Mouse (Mus musculus) midbrain, embryonic 15.5 days (tissue): ENCODE measurements around the gene Ncapg. TPM values are rescaled to one million over a fixed set of nuclear protein-coding genes. Genes with fewer than 3 reads are reported as not detected.
"Not testable (repeated sequence)": the region's sequence is repeated elsewhere in the genome, so short reads cannot be mapped to it uniquely, and the experiment has no call there.

Experiments
- ATAC-seq: fragments of 200-750 bp; cut with Nextera tagmentation; replicated peaks from 2 replicates; pipeline ENCODE4 v1.8.0; 2017; ENCODE audit warnings: moderate TSS enrichment
- H3K27ac ChIP-seq: fragments of 300-500 bp; sonication (generic); 2 replicates; pipeline ENCODE4 v1.5.1; 2015; ENCODE audit warnings: mild to moderate bottlenecking, inconsistent platforms
- H3K27me3 ChIP-seq: fragments of 300-500 bp; sonication (generic); replicated peaks from 2 replicates; pipeline ENCODE4 v1.6.1; 2015; ENCODE audit warnings: inconsistent platforms
- H3K36me3 ChIP-seq: fragments of 300-500 bp; sonication (generic); replicated peaks from 2 replicates; pipeline ENCODE4 v1.6.1; 2015; ENCODE audit warnings: inconsistent platforms
- H3K4me1 ChIP-seq: fragments of 300-500 bp; sonication (generic); 2 replicates; pipeline ENCODE4 v1.6.1; 2015; ENCODE audit warnings: inconsistent platforms
- H3K4me2 ChIP-seq: fragments of 300-500 bp; sonication (generic); 2 replicates; pipeline ENCODE4 v1.6.1; 2015; ENCODE audit warnings: inconsistent platforms, mild to moderate bottlenecking, moderate library complexity
- H3K4me3 ChIP-seq: fragments of 300-500 bp; sonication (generic); 2 replicates; pipeline ENCODE4 v1.5.1; 2015; ENCODE audit warnings: mild to moderate bottlenecking, inconsistent platforms
- H3K9ac ChIP-seq: fragments of 300-500 bp; sonication (generic); 2 replicates; pipeline ENCODE4 v1.6.1; 2015; ENCODE audit warnings: mild to moderate bottlenecking, inconsistent platforms
- H3K9me3 ChIP-seq: fragments of 300-500 bp; sonication (generic); 2 replicates; pipeline ENCODE4 v1.6.1; 2016; ENCODE audit warnings: inconsistent platforms
- WGBS: fragments of 180-500 bp; shearing (Covaris S2); methylation state at CpG from one replicate; pipeline ENCODE4 v1.1.7; 2015; ENCODE audit warnings: mixed read lengths; 5-methylcytosine and 5-hydroxymethylcytosine counted together
- polyA plus RNA-seq: library from polyadenylated mRNA; unstranded; fragments of >200 nt; fragmentation: Nextera tagmentation; extraction: Ambion mirVana; gene quantifications from 2 replicates; pipeline ENCODE4 v1.2.1, GENCODE M21; 2015

Ncapg gene
- 6.8 and 7.4 TPM in 2 replicates for polyA plus RNA-seq

DNA sequence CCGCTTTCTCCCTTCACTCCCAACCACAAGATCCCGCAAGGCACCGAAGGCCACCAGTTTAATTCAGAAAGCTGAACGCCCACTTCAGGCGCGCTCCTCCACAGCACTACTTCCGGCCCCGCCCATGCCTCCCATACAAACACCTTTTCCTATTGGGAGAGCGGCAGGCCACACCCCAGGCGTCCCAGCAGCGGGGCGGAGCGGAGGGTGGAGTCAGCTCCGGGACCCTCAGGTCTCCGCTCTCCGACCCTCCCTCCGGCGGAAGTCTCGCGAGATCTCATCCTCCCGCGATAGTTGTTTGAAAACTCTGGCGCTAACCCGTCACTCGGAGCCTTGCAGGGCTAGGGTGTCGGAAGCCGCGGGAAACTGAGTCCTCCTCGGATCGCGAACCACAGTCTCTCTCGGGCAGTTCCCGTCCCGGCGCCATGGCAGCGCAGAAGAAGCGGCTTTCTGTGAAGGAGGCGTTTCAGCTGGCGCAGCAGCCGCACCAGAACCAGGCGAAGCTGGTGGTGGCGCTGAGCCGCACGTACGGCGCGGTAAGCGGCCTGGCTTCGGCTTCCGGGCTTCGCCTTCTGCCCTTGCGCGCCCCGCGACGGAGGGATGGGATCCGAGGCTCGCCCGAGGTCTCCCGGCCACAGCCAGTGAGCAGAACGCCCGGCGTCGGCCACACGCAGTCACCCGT lies at the start of gene Ncapg:
Ncapg (plus strand) TSS at position 322 of the 682 bp plus-strand sequence.
- peak; percentile 100 for ATAC-seq
- no peaks in the 10 kb centered on the region for H3K36me3 ChIP-seq
- H3K9me3 ChIP-seq: no peaks in the 10 kb centered on the region
- H3K27ac ChIP-seq: peak within 1 kb of the TSS; percentile 82
- H3K9ac ChIP-seq: peak within 1 kb of the TSS; percentile 85
- peak within 1 kb of the TSS; percentile 100 for H3K4me2 ChIP-seq
- H3K4me3 ChIP-seq: peak within 1 kb of the TSS; percentile 94
- under 1% methylated on average over 66 of the region's 66 CpGs for WGBS
- no peaks in the 10 kb centered on the region for H3K27me3 ChIP-seq
- H3K4me1 ChIP-seq: peaks cover 12% of the 10 kb centered on the region

DNA sequence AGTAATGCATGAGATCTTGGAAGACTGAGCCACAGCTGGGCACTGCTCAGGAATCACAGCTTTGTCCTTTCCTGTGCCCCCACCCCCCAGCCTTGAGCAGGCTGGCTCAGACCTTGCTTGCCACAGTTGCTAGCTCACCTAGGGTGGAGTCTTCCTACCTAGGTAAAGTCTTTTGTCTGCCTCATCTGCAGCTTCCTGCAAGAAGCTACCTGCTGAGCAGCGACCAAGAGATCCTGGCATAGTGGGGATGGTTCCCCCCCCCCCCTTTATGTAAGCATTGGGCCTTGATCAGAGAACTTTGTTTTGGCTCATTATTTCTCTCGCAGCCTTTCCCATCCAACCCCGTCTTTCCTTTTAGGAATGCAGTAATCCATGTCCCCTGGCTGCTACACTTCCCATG lies 48.2 kb upstream of the Ncapg start:
- no peak overlapping the region for H3K27ac ChIP-seq
- H3K4me2 ChIP-seq: no peak overlapping the region
- H3K4me1 ChIP-seq: no peaks in the 10 kb centered on the region
- H3K9me3 ChIP-seq: peaks cover 6% of the 10 kb centered on the region; the same call in 1 of the 2 replicates
- no peaks in the 10 kb centered on the region for H3K36me3 ChIP-seq
- H3K9ac ChIP-seq: no peak overlapping the region
- ATAC-seq: no peak
- H3K4me3 ChIP-seq: no peak overlapping the region
- no peaks in the 10 kb centered on the region for H3K27me3 ChIP-seq
- 22% methylated on average over 3 of the region's 3 CpGs for WGBS

DNA sequence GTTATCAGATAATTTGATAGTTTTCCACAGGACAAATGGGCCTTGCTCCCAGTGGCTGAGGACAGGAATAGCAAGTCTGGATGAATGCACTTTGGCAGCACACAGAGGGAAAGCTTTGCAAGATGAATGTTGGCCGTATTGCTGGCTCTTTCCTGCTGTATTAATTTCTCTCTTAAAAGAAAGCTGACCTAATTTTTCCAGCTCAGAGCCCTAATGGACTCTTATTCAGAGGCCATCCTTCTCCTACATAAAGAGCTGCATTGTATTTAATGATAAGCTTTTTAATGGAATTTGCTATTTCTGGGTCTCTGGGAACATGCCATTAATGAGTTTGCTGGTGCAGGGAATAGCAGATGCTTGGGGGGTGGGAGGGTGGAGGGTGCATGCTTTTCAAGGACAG lies 41.9 kb upstream of the Ncapg start:
- 57% methylated on average over 1 of the region's 1 CpGs for WGBS
- peaks cover 6% of the 10 kb centered on the region; the same call in 1 of the 2 replicates for H3K9me3 ChIP-seq
- no peak overlapping the region for H3K9ac ChIP-seq
- H3K4me2 ChIP-seq: no peak overlapping the region
- no peak for ATAC-seq
- no peaks in the 10 kb centered on the region for H3K36me3 ChIP-seq
- no peak overlapping the region for H3K27ac ChIP-seq
- no peak overlapping the region for H3K4me3 ChIP-seq
- H3K27me3 ChIP-seq: no peaks in the 10 kb centered on the region
- H3K4me1 ChIP-seq: no peaks in the 10 kb centered on the region

DNA sequence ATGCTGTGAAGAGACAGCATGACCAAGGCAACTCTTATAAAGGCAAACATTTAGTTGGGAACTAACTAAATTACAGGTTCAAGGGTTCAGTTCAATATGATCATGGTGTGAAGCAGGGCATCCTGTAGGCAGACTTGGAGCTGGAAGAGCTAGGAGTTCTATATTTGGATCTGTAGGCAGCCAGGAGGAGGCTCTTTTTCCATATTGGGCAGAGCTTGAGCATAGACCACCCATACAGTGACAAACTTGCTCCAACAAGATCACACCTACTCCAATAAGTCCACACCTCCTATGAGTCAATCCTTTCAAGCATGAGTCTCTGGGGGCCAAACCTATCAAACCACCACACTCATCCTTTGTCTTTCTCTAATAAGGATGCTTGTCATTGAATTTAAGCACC lies 40.2 kb upstream of the Ncapg start:
- no peaks in the 10 kb centered on the region for H3K27me3 ChIP-seq
- no peak overlapping the region for H3K4me3 ChIP-seq
- H3K9ac ChIP-seq: no peak overlapping the region
- ATAC-seq: no peak
- H3K4me2 ChIP-seq: no peak overlapping the region
- H3K27ac ChIP-seq: no peak overlapping the region
- H3K36me3 ChIP-seq: no peaks in the 10 kb centered on the region
- no peaks in the 10 kb centered on the region for H3K9me3 ChIP-seq
- no peaks in the 10 kb centered on the region for H3K4me1 ChIP-seq

DNA sequence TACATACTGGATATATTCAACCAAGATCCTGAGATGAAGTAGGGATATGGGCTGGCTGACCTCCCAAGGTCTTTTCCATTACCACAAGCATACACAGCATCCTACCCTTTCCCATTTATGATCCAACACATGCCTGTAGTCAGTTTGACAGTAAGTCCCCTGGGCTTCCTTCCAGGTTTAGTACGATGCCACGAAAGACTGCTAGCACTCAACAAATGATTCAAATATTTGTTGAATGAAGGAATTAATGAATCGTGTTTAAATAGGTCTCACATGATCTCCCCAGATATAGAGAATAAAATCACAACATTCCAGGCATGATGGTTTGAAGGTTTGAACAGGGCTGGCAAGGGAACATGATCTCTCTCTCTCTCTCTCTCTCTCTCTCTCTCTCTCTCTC lies 31.3 kb upstream of the Ncapg start:
- no peaks in the 10 kb centered on the region for H3K27me3 ChIP-seq
- 52% methylated on average over 3 of the region's 3 CpGs for WGBS
- H3K4me1 ChIP-seq: peaks cover 5% of the 10 kb centered on the region
- H3K36me3 ChIP-seq: no peaks in the 10 kb centered on the region
- H3K9me3 ChIP-seq: no peaks in the 10 kb centered on the region
- peak overlapping the region; percentile 67 for H3K4me3 ChIP-seq
- no peak overlapping the region for H3K9ac ChIP-seq
- H3K27ac ChIP-seq: no peak overlapping the region
- H3K4me2 ChIP-seq: peak overlapping the region; percentile 93
- ATAC-seq: no peak

DNA sequence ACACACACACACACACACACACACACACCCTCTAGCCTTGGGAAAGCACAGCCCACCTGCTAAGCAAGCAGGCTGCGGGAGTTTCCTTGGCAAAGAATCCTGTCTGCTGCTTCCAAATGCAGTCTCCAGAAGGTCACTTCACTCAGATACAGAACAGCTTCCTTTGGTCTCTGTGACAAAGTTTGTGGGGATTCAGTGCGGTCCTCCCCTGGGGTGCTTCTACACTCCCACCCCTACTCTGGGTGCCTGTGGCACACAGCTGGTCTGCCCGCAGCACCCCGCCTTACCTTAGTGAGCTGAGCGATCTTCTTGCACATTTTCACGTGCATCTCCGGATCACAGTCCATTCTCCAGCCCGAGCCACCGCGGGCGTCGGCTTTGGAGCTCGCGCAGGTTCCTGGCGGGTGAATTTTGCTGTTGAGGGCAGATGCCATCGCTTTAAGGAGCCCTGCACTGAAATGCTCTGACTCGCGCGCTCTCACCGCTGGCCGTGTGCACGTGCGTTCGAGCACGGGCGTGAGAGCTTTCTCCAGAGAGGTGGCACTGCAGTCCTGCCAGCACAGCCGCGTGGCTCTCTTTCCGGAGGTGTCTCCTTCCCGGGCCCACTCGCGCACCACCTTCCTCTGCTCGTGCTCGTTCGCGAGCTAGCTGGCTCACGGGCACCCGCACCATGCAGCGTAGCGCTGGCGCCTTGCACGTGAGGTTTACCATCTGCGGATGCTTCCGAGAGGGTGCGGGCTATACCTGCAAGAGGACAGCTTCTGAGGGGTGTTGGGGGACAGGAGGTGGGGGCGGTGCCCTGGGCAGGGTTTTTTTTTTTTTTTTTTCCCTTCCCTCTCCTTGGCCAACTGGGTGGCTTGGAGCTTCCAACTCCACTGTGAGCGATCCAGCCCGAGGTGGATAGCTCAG lies 30.7 kb upstream of the Ncapg start, which contains the start of gene Fam184b:
Fam184b (minus strand) TSS at position 809 of the 909 bp plus-strand sequence.
- peak within 1 kb of the TSS; percentile 93 for H3K4me2 ChIP-seq
- peak within 1 kb of the TSS; percentile 67 for H3K4me3 ChIP-seq
- H3K9ac ChIP-seq: peak within 1 kb of the TSS; percentile 72
- H3K36me3 ChIP-seq: no peaks in the 10 kb centered on the region
- peak within 1 kb of the TSS; percentile 80 for H3K27ac ChIP-seq
- H3K4me1 ChIP-seq: peaks cover 5% of the 10 kb centered on the region
- WGBS: under 1% methylated on average over 48 of the region's 48 CpGs
- H3K27me3 ChIP-seq: no peaks in the 10 kb centered on the region
- no peaks in the 10 kb centered on the region for H3K9me3 ChIP-seq
- ATAC-seq: peak; percentile 98

DNA sequence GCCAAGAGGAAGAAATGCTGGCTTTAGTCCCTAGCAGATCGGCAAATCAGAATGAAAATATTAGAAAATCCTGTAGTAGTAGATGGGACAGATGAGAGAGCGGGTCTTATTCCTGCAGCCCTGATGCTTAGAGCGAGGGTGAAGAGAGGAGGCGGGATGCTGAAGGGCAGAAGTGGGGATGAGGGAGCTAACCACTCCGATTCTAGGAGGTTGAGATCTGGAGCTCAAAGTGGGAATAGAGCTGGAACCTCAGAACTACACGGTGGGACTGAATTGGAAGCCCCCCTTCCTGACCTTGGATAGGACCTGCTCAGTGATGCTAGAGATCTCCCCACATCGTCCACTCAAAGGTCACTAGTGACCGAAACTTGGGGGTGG lies 30.0 kb upstream of the Ncapg start:
- Histone ChIP-seq H3K4me2 (peak overlapping the region; percentile 93), H3K4me3 (peak overlapping the region; percentile 67), H3K9ac (peak overlapping the region; percentile 72), H3K36me3 (no peaks in the 10 kb centered on the region), H3K9me3 (no peaks in the 10 kb centered on the region), H3K27me3 (no peaks in the 10 kb centered on the region), H3K27ac (peak overlapping the region; percentile 80), H3K4me1 (peaks cover 5% of the 10 kb centered on the region)
- ATAC-seq: peak; percentile 55
- under 1% methylated on average over 8 of the region's 8 CpGs for WGBS

DNA sequence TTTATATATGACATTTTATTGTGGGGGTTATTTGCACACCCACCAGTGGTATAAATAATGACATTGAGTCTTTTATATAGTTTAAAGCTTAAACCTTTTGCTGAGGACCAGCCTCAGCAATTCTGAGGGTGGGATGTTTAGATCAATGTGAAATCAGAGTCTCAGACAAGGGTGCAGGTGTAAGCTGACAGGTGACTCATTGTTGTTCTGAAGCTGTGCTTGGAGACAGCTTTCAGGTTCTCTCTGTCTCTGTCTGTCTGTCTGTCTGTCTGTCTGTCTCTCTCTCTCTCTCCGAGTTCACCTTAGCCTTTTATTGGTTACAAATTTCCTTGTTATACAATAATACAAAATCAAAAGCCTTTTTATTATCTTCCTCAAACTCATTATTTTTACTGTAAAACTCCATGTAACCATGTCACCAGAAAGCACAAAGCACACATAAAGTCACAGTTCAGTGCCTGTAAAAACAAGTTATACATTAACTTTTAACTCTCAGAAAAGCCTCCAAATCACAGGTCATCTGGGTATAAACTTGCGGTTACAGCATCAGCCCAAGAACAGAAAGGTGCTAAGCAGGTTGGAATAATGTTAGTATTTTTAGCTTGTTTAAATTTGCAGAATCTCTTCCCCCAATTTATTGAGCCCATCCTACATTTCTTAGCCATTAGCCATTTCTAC lies 18.6 kb upstream of the Ncapg start:
- H3K9me3 ChIP-seq: no peaks in the 10 kb centered on the region
- H3K4me2 ChIP-seq: no peak overlapping the region
- H3K9ac ChIP-seq: no peak overlapping the region
- H3K4me3 ChIP-seq: no peak overlapping the region
- no peak for ATAC-seq
- H3K36me3 ChIP-seq: no peaks in the 10 kb centered on the region
- no peaks in the 10 kb centered on the region for H3K4me1 ChIP-seq
- no peak overlapping the region for H3K27ac ChIP-seq
- 95% methylated on average over 2 of the region's 2 CpGs for WGBS
- H3K27me3 ChIP-seq: no peaks in the 10 kb centered on the region

DNA sequence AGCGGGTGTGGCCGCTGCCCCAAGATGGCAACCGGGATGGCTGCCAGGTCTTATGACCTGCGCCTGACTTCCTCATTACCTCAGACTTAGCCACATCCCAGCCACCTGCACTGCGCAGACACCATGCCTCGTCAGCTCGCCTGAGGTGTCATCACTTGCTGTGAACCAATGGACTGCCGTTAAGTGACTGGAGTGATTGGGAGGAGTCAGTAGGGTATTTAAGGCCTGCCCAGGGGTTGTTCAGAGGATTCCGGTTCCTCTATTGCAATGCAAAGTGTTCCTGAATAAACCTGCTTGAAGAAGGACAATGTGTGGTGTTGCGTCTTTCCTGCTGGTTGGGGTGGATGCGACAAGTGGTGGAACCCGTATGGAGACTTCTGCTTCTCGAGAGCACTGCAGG lies 11.3 kb upstream of the Ncapg start:
- 96% methylated on average over 13 of the region's 13 CpGs for WGBS
- not testable (repeated sequence) for H3K9ac ChIP-seq, H3K4me2 ChIP-seq, H3K27me3 ChIP-seq, H3K4me3 ChIP-seq, H3K9me3 ChIP-seq, H3K36me3 ChIP-seq, ATAC-seq, H3K4me1 ChIP-seq, H3K27ac ChIP-seq

DNA sequence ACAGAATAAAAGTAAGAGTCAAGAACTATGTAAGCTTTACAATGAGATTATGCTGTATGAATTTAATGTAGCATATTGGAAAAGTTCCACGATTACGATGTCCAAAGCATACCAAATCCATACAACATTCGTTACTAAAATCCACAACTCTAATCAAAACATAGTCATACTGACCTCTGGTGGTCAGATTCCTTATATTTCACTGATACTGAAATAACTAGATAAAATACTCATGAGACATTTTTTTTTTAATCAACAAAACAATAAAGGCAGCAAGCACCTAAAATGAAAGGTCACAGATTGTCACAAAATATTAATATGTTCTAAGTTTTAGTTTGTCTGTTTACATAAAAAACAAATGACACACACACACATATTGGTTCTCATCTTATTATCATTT lies 1.4 kb upstream of the Ncapg start:
- H3K4me1 ChIP-seq: peaks cover 12% of the 10 kb centered on the region
- no peaks in the 10 kb centered on the region for H3K9me3 ChIP-seq
- no peaks in the 10 kb centered on the region for H3K27me3 ChIP-seq
- WGBS: 11% methylated on average over 3 of the region's 3 CpGs
- H3K36me3 ChIP-seq: no peaks in the 10 kb centered on the region
- no peak overlapping the region for H3K27ac ChIP-seq
- no peak overlapping the region for H3K4me3 ChIP-seq
- H3K4me2 ChIP-seq: peak overlapping the region; percentile 100
- no peak overlapping the region for H3K9ac ChIP-seq
- ATAC-seq: no peak

DNA sequence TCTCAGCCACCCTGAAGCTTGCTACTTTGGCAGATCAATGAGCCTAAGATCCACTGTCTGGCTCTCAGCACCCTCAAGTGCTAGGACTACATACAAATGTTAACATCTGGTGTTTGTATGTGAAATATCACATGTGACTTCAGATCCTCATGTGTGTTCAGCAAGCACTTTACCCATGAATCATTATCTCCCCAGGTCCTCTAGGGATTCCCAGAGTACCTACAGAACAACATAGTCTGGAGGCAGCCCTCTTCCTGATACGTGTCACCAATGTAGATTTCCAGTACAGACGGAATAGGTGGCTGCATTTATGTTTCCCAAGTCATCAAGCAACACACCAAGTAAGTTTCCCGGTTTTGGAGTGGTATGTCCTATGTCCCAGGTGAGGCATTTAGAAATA lies 888 bp upstream of the Ncapg start:
- H3K27ac ChIP-seq: peak overlapping the region; percentile 82; the same call in 1 of the 2 replicates
- H3K4me2 ChIP-seq: peak overlapping the region; percentile 100
- H3K4me1 ChIP-seq: peaks cover 12% of the 10 kb centered on the region
- no peaks in the 10 kb centered on the region for H3K36me3 ChIP-seq
- H3K27me3 ChIP-seq: no peaks in the 10 kb centered on the region
- WGBS: under 1% methylated on average over 3 of the region's 3 CpGs
- peak; percentile 28 for ATAC-seq
- H3K9me3 ChIP-seq: no peaks in the 10 kb centered on the region
- peak overlapping the region; percentile 94 for H3K4me3 ChIP-seq
- H3K9ac ChIP-seq: peak overlapping the region; percentile 85

DNA sequence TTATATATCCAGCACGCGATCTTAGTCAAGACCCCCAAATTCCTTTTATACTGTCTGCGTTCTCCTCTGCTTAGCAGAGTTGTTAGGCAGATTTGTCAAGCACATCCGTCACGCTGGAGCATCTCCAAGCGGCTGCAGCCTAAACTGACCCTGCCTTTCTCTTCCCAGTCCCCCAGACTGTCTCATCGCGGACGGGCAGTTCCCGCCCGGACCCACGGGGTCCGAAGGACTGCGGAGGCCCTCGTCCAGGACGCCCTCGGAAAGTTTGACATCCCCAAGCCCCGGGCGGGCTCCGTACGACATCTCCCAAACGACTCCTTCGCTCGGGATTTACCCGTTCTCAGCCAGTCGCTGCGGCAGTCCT lies 503 bp upstream of the Ncapg start:
- H3K4me2 ChIP-seq: peak overlapping the region; percentile 100
- peaks cover 12% of the 10 kb centered on the region for H3K4me1 ChIP-seq
- H3K27me3 ChIP-seq: no peaks in the 10 kb centered on the region
- H3K36me3 ChIP-seq: no peaks in the 10 kb centered on the region
- peak overlapping the region; percentile 94 for H3K4me3 ChIP-seq
- peak overlapping the region; percentile 85 for H3K9ac ChIP-seq
- ATAC-seq: peak; percentile 84
- peak overlapping the region; percentile 82 for H3K27ac ChIP-seq
- WGBS: under 1% methylated on average over 27 of the region's 27 CpGs
- H3K9me3 ChIP-seq: no peaks in the 10 kb centered on the region
